Mouse (Mus musculus): ENCODE results near the gene Cacna2d1. TPM values are rescaled to one million over a fixed set of nuclear protein-coding genes. Genes with fewer than 3 reads are reported as not detected.

The Cacna2d1 gene
- polyA plus RNA-seq, 1 experiment = 1.00 TPM

GRCm38 (mm10) chr5:16033569-16033968 is 99.1 kb downstream of the Cacna2d1 start:
- Histone ChIP-seq H3K27ac (ENCODE audit: control insufficient read depth, insufficient read depth, low read length) (no peak overlapping the region), H3K4me1 (replicated peaks; ENCODE audit: control insufficient read depth, insufficient read depth, low read length) (no peaks in the 10 kb centered on the region), H3K4me3 (ENCODE audit: control insufficient read depth, insufficient read depth, low read length) (no peak overlapping the region), H3K27me3 (ENCODE audit: control insufficient read depth, insufficient read depth, low read length) (no peaks in the 10 kb centered on the region), H3K36me3 (ENCODE audit: control insufficient read depth, insufficient read depth, low read length) (no peaks in the 10 kb centered on the region)
- no peak for TF ChIP-seq POLR2A (IDR thresholded peaks at IDR 0.05; ENCODE audit: control insufficient read depth, extremely low read depth, insufficient read depth, low read length, poor library complexity)
- no peak for TF ChIP-seq CTCF (IDR thresholded peaks at IDR 0.05; ENCODE audit: borderline replicate concordance, control insufficient read depth, extremely low read depth, insufficient read depth, low read length, poor library complexity)
- DNase-seq = no peak
- WGBS = 87% methylated on average over 1 of the region's 1 CpGs

- Histone ChIP-seq H3K4me1 (replicated peaks; ENCODE audit: control insufficient read depth, insufficient read depth, low read length) (no peaks in the 10 kb centered on the region), H3K4me3 (ENCODE audit: control insufficient read depth, insufficient read depth, low read length) (no peak overlapping the region), H3K27ac (ENCODE audit: control insufficient read depth, insufficient read depth, low read length) (no peak overlapping the region), H3K36me3 (ENCODE audit: control insufficient read depth, insufficient read depth, low read length) (no peaks in the 10 kb centered on the region), H3K27me3 (ENCODE audit: control insufficient read depth, insufficient read depth, low read length) (no peaks in the 10 kb centered on the region)
- 84% methylated on average over 1 of the region's 1 CpGs for WGBS
- no peak for DNase-seq
- TF ChIP-seq CTCF (IDR thresholded peaks at IDR 0.05; ENCODE audit: borderline replicate concordance, control insufficient read depth, extremely low read depth, insufficient read depth, low read length, poor library complexity) (no peak), POLR2A (IDR thresholded peaks at IDR 0.05; ENCODE audit: control insufficient read depth, extremely low read depth, insufficient read depth, low read length, poor library complexity) (no peak)
These were observed 100.8 kb downstream of the Cacna2d1 start for GRCm38 (mm10) chr5:16035259-16035658.

- WGBS = 87% methylated on average over 6 of the region's 6 CpGs
- H3K4me3 ChIP-seq (ENCODE audit: control insufficient read depth, insufficient read depth, low read length) = no peak overlapping the region
- no peak overlapping the region for H3K27ac ChIP-seq (ENCODE audit: control insufficient read depth, insufficient read depth, low read length)
- no peaks in the 10 kb centered on the region for H3K4me1 ChIP-seq (replicated peaks; ENCODE audit: control insufficient read depth, insufficient read depth, low read length)
- no peaks in the 10 kb centered on the region for H3K27me3 ChIP-seq (ENCODE audit: control insufficient read depth, insufficient read depth, low read length)
- TF ChIP-seq POLR2A (IDR thresholded peaks at IDR 0.05; ENCODE audit: control insufficient read depth, extremely low read depth, insufficient read depth, low read length, poor library complexity) = no peak
- TF ChIP-seq CTCF (IDR thresholded peaks at IDR 0.05; ENCODE audit: borderline replicate concordance, control insufficient read depth, extremely low read depth, insufficient read depth, low read length, poor library complexity) = no peak
- H3K36me3 ChIP-seq (ENCODE audit: control insufficient read depth, insufficient read depth, low read length) = no peaks in the 10 kb centered on the region
- DNase-seq = no peak
These were observed 110.8 kb downstream of the Cacna2d1 start for GRCm38 (mm10) chr5:16045147-16045878.

GRCm38 (mm10) chr5:16047452-16048191 is 113.1 kb downstream of the Cacna2d1 start:
- no peaks in the 10 kb centered on the region for H3K27me3 ChIP-seq (ENCODE audit: control insufficient read depth, insufficient read depth, low read length)
- no peak for TF ChIP-seq CTCF (IDR thresholded peaks at IDR 0.05; ENCODE audit: borderline replicate concordance, control insufficient read depth, extremely low read depth, insufficient read depth, low read length, poor library complexity)
- no peak for TF ChIP-seq POLR2A (IDR thresholded peaks at IDR 0.05; ENCODE audit: control insufficient read depth, extremely low read depth, insufficient read depth, low read length, poor library complexity)
- H3K36me3 ChIP-seq (ENCODE audit: control insufficient read depth, insufficient read depth, low read length) = no peaks in the 10 kb centered on the region
- H3K4me3 ChIP-seq (ENCODE audit: control insufficient read depth, insufficient read depth, low read length) = no peak overlapping the region
- WGBS = 72% methylated on average over 10 of the region's 10 CpGs
- H3K27ac ChIP-seq (ENCODE audit: control insufficient read depth, insufficient read depth, low read length) = no peak overlapping the region
- no peaks in the 10 kb centered on the region for H3K4me1 ChIP-seq (replicated peaks; ENCODE audit: control insufficient read depth, insufficient read depth, low read length)
- no peak for DNase-seq

- 90% methylated on average over 2 of the region's 2 CpGs for WGBS
- Histone ChIP-seq H3K4me3 (ENCODE audit: control insufficient read depth, insufficient read depth, low read length) (no peak overlapping the region), H3K27ac (ENCODE audit: control insufficient read depth, insufficient read depth, low read length) (no peak overlapping the region), H3K27me3 (ENCODE audit: control insufficient read depth, insufficient read depth, low read length) (no peaks in the 10 kb centered on the region), H3K4me1 (replicated peaks; ENCODE audit: control insufficient read depth, insufficient read depth, low read length) (no peaks in the 10 kb centered on the region), H3K36me3 (ENCODE audit: control insufficient read depth, insufficient read depth, low read length) (no peaks in the 10 kb centered on the region)
- TF ChIP-seq POLR2A (IDR thresholded peaks at IDR 0.05; ENCODE audit: control insufficient read depth, extremely low read depth, insufficient read depth, low read length, poor library complexity) = no peak
- no peak for TF ChIP-seq CTCF (IDR thresholded peaks at IDR 0.05; ENCODE audit: borderline replicate concordance, control insufficient read depth, extremely low read depth, insufficient read depth, low read length, poor library complexity)
- no peak for DNase-seq
These were observed 122.3 kb downstream of the Cacna2d1 start for GRCm38 (mm10) chr5:16056795-16057194.

GRCm38 (mm10) chr5:16062773-16063172 is 128.3 kb downstream of the Cacna2d1 start:
- WGBS = 75% methylated on average over 5 of the region's 5 CpGs
- H3K4me1 ChIP-seq (replicated peaks; ENCODE audit: control insufficient read depth, insufficient read depth, low read length) = no peaks in the 10 kb centered on the region
- no peaks in the 10 kb centered on the region for H3K27me3 ChIP-seq (ENCODE audit: control insufficient read depth, insufficient read depth, low read length)
- no peak for DNase-seq
- TF ChIP-seq CTCF (IDR thresholded peaks at IDR 0.05; ENCODE audit: borderline replicate concordance, control insufficient read depth, extremely low read depth, insufficient read depth, low read length, poor library complexity) = no peak
- TF ChIP-seq POLR2A (IDR thresholded peaks at IDR 0.05; ENCODE audit: control insufficient read depth, extremely low read depth, insufficient read depth, low read length, poor library complexity) = no peak
- no peaks in the 10 kb centered on the region for H3K36me3 ChIP-seq (ENCODE audit: control insufficient read depth, insufficient read depth, low read length)
- no peak overlapping the region for H3K27ac ChIP-seq (ENCODE audit: control insufficient read depth, insufficient read depth, low read length)
- H3K4me3 ChIP-seq (ENCODE audit: control insufficient read depth, insufficient read depth, low read length) = no peak overlapping the region

All from thymus, adult 2 months (tissue).